Mouse (Mus musculus): ENCODE data around the gene Aunip.

Gene Aunip

DNA sequence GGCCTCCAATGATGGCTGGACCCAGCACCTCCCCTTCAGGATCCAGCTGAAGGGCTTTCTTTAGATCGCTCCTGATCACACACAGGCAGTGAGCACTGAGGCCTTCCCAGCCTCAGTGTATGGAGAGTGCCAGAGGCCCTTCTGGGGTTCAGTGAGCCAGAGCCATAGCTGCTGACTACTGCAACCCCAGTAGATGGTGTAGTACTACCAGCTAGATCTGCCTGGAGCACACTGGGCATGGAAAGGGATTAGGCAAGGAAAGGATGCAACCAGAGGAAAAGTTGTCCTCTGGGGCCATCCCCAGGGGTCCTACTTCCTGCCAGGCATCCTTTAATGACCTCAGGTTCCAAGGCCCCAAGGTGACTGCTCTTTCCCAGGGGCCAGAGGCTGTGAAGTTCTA, 42.8 kb downstream of the Aunip start:
- DNase-seq (ENCODE audit: low read depth, low spot score): no peak

DNA sequence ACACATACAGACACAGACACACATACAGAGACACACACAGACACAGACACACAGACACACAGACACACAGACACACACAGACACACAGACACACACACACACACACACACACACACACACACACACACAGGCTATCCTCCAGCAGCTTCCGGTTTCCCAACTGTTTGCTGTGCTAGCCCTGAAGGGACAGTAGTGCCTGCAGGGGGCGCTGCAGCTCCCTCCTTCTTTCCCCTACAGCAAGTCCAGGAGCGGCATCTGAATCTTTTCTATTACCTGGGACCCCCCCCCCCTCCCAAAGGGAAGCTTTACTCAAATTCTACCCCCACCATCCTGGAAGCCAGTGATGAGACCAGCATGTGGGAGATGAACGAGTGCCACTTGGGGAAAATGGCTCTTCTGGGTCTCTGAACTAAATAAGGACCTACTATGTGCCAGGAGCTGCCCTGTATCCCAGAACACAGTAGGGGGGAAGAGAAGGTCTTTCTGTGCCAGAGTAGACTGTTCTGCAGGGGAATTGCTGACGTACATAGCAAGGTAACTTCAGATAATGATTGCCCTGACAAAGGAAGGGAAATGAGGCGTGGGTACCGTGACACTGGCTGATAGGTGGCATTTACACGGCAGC, 45.3 kb downstream of the Aunip start:
- peak; percentile 44 for DNase-seq (ENCODE audit: low read depth, low spot score)

DNA sequence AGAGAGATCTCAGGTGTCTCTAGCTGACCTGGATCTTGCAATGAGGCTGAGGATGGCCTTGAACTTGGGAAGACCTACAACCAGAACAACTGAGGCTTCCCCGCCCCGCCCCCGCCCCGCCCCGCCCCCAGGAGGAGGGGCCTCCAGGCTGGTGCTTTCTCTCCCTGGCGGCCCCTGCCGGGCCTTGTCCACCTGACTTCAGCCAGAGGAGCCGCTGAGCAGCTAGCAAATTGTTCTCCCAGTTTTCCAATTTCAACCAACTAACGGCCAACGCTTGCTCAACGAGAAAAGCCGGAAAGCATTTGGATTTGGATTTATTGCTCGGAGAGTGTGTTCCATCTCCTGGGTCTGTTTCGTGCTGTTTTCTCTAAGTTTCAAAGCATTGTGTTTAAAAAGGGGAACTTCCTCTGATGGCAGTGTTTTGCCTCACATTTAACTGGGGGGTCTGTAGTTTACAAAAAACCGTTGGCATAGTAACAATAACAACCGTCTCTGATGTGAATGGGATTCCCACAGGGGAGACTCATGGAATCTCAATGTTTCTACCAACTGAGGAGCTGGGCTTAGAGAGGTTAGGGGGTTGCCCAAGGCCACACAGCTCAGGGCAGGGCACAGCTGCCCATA, 46.9 kb downstream of the Aunip start:
- DNase-seq (ENCODE audit: low read depth, low spot score): no peak

DNA sequence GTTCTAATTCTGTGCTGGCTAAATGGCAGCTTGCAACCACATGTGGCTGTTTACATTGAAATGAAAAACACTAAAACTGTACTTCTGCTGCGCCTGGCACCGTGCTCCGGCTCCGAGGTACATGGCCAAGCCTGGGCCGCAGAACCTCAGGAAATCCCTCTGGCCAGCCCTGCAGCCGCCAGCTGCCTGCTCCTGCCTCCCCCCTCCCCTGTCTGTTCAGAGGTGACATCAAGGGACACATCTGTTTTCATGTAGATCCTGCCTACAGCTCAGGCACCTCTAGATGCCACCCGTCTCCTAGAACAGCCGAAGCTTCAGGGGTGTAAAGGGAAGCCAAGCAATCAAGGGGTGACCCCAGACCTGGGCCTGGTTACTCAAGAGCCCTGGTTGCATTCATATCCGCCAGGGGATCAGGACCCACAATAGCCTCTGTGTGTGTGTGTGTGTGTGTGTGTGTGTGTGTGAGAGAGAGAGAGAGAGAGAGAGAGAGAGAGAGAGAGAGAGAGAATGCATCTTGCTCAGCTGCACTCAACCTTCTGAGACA, 47.8 kb downstream of the Aunip start:
- no peak for DNase-seq (ENCODE audit: low read depth, low spot score)

DNA sequence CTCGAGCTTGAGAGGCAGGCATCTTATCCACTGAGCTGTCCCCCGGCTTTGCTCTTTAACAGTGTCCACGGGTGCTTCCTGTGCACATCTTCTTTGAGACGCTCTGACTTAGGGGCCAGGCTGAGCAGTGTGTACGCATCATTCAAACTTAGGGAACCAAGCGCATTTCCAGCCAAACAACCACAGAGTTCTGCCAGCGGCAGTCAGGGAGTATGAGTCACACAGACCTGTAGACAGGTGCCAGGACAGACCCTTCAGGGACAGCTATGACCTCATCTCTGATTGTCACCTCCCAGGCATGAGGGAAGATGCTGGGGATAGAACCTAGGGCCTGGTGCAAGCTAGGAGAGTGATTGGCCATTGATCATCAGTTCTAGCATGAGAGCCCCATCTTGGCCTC, 48.4 kb downstream of the Aunip start:
- DNase-seq (ENCODE audit: low read depth, low spot score): no peak

DNA sequence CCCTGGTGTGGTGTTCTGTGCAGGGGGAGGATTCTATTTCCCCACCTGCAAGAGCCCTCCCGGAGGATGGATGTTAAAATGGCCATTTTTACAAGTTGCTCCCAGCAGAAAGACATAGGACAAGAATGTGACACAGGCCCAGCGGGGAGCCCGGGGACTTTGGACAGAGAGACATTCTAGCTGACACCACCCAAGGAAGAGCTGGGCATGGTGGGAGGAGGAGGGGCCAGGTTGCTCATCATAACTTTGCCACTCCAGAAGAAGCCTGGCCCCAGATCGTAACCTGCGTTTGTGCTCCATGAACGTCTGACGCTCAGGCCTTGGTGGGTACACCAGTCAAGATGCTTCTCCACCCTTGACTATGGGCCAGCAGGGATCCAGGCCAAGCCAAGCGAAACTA, 49.9 kb downstream of the Aunip start:
- DNase-seq (ENCODE audit: low read depth, low spot score): no peak

DNA sequence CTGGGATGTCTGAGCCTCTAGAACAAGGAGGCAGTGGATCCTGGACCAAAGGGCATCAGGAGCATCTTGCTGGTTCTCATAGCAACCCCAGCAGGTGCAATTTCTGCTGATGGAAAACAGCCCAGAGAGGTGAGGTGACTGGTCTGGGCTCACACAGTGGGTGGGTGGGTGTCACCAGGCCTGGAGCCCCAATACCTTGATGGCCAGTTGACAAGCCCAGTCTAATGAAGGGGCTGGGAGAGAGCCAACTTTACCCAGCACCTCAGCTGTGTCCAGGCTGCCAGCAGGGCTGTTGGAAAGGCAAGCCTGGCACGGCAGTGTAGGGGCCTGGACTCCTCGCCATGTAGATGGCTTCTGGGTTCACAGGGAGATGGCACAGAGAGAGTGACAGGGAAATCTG, 51.2 kb downstream of the Aunip start:
- DNase-seq (ENCODE audit: low read depth, low spot score): no peak

DNA sequence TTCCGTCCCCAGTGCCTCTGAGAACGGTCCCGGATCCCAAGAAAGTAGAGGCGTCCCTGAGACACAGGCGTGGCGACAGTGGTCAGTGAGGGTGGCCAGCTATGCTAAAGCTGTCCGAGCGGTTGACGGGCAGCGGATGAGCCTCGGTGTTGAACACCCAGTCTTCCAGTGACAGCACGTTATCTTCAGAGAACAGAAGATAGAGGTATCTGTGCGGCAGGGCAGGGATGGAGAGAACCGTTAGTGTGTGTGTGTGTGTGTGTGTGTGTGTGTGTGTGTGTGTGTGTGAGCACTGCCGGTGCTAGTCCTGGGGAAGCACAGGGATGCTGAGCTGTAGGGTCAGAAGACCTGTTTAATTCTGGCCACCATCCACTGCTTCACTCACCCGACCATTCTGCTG, 52.8 kb downstream of the Aunip start:
- DNase-seq (ENCODE audit: low read depth, low spot score): no peak

DNA sequence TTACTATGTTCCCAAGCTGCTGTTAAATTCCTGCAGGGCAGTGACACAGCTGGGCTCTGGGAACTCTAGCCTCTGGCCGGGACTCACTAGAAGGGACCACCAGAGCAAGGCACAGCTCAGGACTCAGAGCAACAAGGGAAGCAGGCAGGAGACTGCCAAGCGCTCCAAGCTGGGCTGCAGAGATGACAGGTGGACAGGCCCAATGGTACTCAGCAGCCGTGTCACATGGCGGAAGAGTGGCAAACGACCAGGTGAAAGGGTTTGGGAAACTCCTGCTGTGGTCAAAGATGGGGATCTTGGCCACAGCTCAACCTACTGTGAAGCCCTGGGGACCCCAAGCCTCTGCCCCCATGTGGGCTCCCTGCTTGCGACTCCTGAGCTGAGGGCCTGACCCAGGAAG, 53.3 kb downstream of the Aunip start:
- no peak for DNase-seq (ENCODE audit: low read depth, low spot score)

DNA sequence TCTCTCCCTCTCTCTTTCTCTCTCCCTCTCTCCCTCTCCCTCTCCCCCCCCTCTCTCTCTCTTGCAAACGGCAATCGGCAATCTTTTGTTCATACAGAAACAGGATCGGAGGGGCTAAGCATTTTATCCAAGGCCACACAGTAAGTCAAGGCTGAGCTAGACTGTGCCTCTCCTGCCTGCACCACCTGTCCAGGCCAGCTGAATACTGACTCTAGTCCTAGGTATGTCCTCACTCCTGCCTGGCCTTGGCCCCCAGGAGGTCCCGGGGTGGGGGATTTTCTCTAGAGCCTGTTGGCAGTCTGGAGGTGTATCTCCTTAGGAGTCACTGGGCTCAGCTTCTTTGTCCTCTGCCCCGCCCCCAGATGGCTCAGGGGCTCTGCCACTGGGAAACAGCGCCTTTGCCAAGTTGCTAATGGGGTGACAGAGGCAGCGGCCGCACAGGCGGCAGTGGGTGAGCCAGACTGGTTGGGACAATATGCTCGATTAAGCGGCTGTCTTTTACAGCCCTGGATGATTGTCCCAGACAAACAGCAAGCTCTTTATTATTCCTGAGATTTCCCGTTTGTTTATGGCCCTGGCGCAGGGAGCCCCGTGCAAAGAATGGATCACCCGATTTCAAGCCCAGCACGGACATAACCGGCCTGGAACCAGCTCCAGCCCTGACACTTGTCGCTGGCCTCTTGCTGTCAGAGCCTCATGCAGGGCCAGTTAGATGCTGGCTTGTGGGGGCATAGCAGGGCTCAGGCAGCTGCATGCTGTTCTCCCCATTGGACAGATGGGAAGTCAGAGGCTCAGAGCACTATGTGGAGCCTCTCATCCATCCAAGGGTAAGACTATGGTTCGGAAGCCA, 56.8 kb downstream of the Aunip start:
- no peak for DNase-seq (ENCODE audit: low read depth, low spot score)

DNA sequence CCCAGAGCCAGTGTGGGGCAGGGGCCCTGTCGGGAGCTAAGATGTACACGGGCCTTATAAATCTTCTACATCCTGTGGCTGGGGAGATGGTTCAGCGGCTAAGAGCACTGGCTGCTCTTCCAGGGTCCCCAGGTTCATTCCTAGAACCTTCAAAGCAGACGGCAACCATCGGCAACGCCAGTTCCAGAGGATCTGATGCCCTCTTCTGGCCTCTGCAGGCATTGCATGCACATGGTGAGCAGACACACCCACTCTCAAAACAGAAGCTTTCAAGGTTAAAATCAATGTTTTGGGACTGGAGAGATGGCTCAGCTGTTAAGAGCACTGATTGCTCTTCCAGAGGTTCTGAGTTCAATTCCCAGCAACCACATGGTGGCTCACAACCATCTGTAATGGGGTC, 58.4 kb downstream of the Aunip start:
- DNase-seq (ENCODE audit: low read depth, low spot score): no peak

DNA sequence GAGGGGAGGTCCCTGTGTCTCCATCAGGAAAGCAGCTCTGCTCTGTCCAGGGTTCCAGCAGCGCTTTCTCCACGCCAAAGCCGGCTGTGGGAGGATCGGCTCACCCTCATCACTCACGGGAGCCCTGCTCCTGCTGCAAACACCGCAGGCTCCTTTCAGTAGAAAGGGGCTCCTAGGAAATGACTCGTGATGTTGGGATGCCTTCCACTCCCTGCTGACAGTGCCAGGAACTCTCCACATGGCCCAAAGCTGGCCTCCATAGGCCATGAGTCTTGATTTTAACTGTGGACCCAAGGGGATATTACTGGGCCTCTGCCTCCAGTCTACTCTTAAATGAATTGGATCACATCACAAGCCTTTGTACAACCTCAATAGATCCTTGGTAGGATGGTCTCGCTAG, 59.0 kb downstream of the Aunip start:
- no peak for DNase-seq (ENCODE audit: low read depth, low spot score)

DNA sequence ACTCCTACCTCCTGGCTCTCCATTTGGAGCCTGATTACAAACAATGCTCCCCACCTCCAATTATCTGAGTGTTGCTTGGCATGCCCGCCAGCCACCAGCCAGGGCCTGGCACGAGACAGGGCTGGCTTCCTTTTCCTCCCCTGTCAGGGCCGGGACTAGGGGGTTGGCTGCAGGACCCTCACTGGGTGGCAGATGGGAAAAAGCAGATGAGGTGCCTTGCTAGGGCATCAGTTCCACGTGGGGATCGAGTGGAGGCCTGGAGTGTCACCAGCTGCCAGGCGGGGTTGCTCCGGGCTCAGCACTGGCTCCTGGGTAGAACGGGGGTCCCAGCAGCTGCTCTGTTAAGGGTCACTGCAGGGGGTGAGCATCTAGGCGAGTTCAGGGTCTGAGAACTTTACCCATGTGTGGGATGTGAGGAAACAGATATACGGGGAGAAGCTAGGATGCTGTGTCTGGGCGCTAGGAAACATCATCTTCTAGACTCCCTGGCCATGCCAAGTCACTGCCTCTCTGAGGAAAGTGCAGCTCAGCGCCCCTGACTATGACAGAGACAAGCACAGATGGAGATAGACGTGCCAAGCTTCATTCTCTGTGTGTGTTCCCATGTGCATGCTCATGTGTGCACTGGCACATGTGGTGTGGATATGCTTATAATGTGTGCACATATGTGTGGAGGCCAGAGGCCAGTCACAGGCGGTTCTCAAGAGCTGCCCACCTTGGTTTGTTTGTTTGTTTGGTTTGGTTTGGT, 60.1 kb downstream of the Aunip start:
- DNase-seq (ENCODE audit: low read depth, low spot score): no peak

DNA sequence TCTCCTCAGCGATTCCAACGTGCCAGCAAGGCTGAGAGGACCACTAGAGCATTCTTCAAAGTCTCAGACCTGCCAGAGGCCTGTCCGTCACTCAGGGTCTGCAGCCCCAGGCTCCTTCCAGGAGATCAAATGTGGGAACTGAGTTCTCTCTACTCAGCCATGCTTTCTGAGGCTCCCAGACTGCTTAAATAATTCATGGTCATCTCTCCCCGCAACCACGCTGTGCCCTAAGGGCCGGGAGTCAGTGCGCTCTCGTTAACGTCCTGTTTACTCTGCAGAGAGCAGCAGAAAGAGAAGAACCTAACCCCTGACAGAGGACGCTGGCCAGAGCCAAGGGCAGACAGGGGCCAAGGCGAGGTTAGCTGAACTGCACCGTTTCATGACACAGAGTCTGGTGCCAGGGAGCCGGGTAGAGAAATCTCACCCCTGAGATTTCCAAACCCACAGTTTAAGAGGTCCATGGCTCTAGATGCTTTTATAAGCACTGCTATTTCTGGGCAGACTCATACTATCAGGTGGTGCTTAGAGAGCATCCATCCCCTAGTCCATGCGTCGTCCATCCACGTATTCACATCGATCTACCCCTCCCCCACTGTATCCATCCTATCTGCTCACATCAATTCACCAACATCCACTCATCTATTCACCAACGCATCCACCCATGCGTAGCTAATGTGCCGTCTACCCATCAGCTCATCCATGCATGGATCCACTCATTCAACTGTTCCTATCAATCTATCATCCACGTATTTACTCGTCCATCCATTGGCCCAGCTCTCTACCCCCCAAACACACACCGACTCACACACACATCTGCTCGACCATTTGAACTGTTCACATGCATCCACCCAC, 61.9 kb downstream of the Aunip start:
- no peak for DNase-seq (ENCODE audit: low read depth, low spot score)
